Mouse (Mus musculus): ENCODE measurements around the gene Baiap2l1. TPM values are rescaled to one million over a fixed set of nuclear protein-coding genes. Genes with fewer than 3 reads are reported as not detected.
A peak's percentile ranks its signal among the peaks of the same experiment; 100 is the strongest.
"Not testable (repeated sequence)": the region's sequence is repeated elsewhere in the genome, so short reads cannot be mapped to it uniquely, and the experiment has no call there.

Baiap2l1 gene
- polyA plus RNA-seq, 1 experiment from 2014 or later = 1.2 TPM

GRCm38 (mm10) chr5:144358592-144358917 is 643 bp upstream of the Baiap2l1 start:
- peak; percentile 19; the same call in 1 of the 2 replicates for ATAC-seq (ENCODE audit: low read depth)
- Histone ChIP-seq H3K36me3 (ENCODE audit: control insufficient read depth, insufficient read depth, low read length) (no peaks in the 10 kb centered on the region), H3K4me3 (ENCODE audit: low read depth, low read length) (peak overlapping the region; percentile 40), H3K4me2 (ENCODE audit: low read depth, low read length) (peak overlapping the region; percentile 91), H3K9me3 (ENCODE audit: control insufficient read depth, low read length) (no peaks in the 10 kb centered on the region), H3K4me1 (ENCODE audit: control insufficient read depth, insufficient read depth, low read length) (peaks cover 8% of the 10 kb centered on the region; the same call in 1 of the 2 replicates), H3K27me3 (ENCODE audit: control insufficient read depth, insufficient read depth, low read length) (peaks cover 23% of the 10 kb centered on the region), H3K27ac (ENCODE audit: low read depth, low read length) (no peak overlapping the region), H3K9ac (replicated peaks; ENCODE audit: low read depth, low read length) (peak overlapping the region; percentile 17; the same call in 1 of the 2 replicates)
- 8% methylated on average over 10 of the region's 10 CpGs for WGBS

- Histone ChIP-seq H3K9me3 (ENCODE audit: control insufficient read depth, low read length) (no peaks in the 10 kb centered on the region), H3K4me2 (ENCODE audit: low read depth, low read length) (peak overlapping the region; percentile 91), H3K4me1 (ENCODE audit: control insufficient read depth, insufficient read depth, low read length) (peaks cover 8% of the 10 kb centered on the region; the same call in 1 of the 2 replicates), H3K36me3 (ENCODE audit: control insufficient read depth, insufficient read depth, low read length) (no peaks in the 10 kb centered on the region), H3K9ac (replicated peaks; ENCODE audit: low read depth, low read length) (peak overlapping the region; percentile 17; the same call in 1 of the 2 replicates), H3K27me3 (ENCODE audit: control insufficient read depth, insufficient read depth, low read length) (peaks cover 23% of the 10 kb centered on the region), H3K4me3 (ENCODE audit: low read depth, low read length) (peak overlapping the region; percentile 40), H3K27ac (ENCODE audit: low read depth, low read length) (no peak overlapping the region)
- peak; percentile 59; the same call in 1 of the 2 replicates for ATAC-seq (ENCODE audit: low read depth)
- WGBS = 0% methylated on average over 27 of the region's 27 CpGs
These were observed 396 bp downstream of the Baiap2l1 start for GRCm38 (mm10) chr5:144357551-144357880.

DNA sequence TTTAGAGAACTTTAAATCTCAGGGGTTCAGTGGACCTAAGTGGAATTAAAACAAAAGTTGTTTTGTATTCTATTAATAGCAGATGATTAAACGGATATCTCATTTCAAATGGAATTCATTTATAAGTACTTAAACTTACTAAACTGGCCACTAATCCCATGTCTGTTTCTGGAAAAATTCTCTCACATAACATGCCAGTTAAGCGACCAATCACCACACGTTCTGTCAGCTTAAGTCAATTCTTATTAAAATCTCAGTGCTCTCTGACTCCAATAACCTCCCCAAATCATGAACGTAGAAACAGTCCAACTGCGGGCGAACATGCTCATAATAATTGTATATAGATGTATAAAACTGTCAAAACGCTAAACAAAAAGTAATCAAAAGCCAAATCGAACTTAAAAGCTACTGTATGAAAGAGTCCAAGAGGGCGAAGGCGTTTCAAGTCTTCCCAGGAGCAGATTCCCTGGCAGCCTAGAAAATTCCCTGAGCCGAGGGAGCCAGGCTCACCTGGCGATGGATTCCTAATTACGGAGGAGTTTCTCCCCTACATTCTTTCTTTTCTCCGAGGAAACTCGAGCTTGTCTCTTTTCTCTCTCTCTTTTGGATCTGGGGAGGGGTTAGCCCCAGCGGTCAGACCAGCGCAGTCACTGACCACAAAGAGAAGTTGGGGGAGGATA is 996 bp downstream of the Baiap2l1 start:
- Histone ChIP-seq H3K4me2 (ENCODE audit: low read depth, low read length) (peak overlapping the region; percentile 91), H3K9ac (replicated peaks; ENCODE audit: low read depth, low read length) (no peak overlapping the region), H3K27me3 (ENCODE audit: control insufficient read depth, insufficient read depth, low read length) (peaks cover 23% of the 10 kb centered on the region), H3K4me1 (ENCODE audit: control insufficient read depth, insufficient read depth, low read length) (peaks cover 8% of the 10 kb centered on the region; the same call in 1 of the 2 replicates), H3K27ac (ENCODE audit: low read depth, low read length) (no peak overlapping the region), H3K9me3 (ENCODE audit: control insufficient read depth, low read length) (no peaks in the 10 kb centered on the region), H3K4me3 (ENCODE audit: low read depth, low read length) (peak overlapping the region; percentile 40), H3K36me3 (ENCODE audit: control insufficient read depth, insufficient read depth, low read length) (no peaks in the 10 kb centered on the region)
- 12% methylated on average over 17 of the region's 17 CpGs for WGBS
- ATAC-seq (ENCODE audit: low read depth) = no peak

GRCm38 (mm10) chr5:144352250-144353047 is 5.5 kb downstream of the Baiap2l1 start:
- H3K36me3 ChIP-seq (ENCODE audit: control insufficient read depth, insufficient read depth, low read length) = no peaks in the 10 kb centered on the region
- 87% methylated on average over 9 of the region's 9 CpGs for WGBS
- no peak overlapping the region for H3K4me3 ChIP-seq (ENCODE audit: low read depth, low read length)
- H3K9ac ChIP-seq (replicated peaks; ENCODE audit: low read depth, low read length) = no peak overlapping the region
- H3K27ac ChIP-seq (ENCODE audit: low read depth, low read length) = no peak overlapping the region
- no peak overlapping the region for H3K4me2 ChIP-seq (ENCODE audit: low read depth, low read length)
- ATAC-seq (ENCODE audit: low read depth) = no peak
- no peaks in the 10 kb centered on the region for H3K9me3 ChIP-seq (ENCODE audit: control insufficient read depth, low read length)
- H3K4me1 ChIP-seq (ENCODE audit: control insufficient read depth, insufficient read depth, low read length) = no peaks in the 10 kb centered on the region
- H3K27me3 ChIP-seq (ENCODE audit: control insufficient read depth, insufficient read depth, low read length) = peaks cover 6% of the 10 kb centered on the region

DNA sequence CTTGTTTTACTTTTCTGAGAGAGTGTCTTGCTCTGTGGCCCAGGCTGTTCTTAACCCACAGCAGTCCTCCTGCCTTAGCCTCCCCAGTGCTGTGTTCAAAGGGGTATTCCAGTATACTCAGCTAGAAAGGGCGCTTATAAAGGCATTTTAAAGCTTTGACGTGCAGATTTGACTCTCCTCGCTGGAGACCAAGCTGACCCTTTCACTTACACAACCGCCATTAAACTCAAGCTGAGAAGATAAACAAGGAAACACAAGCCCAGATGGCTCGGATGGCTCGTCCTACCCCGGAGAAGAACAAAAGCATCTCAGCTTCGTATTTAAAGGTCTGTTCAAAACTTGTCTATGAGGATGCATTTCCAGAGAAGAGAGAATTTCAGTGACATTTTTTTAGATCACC is 6.7 kb downstream of the Baiap2l1 start:
- Histone ChIP-seq H3K27me3 (ENCODE audit: control insufficient read depth, insufficient read depth, low read length) (no peaks in the 10 kb centered on the region), H3K9ac (replicated peaks; ENCODE audit: low read depth, low read length) (no peak overlapping the region), H3K36me3 (ENCODE audit: control insufficient read depth, insufficient read depth, low read length) (no peaks in the 10 kb centered on the region), H3K4me1 (ENCODE audit: control insufficient read depth, insufficient read depth, low read length) (no peaks in the 10 kb centered on the region), H3K9me3 (ENCODE audit: control insufficient read depth, low read length) (no peaks in the 10 kb centered on the region), H3K4me3 (ENCODE audit: low read depth, low read length) (no peak overlapping the region), H3K4me2 (ENCODE audit: low read depth, low read length) (no peak overlapping the region), H3K27ac (ENCODE audit: low read depth, low read length) (no peak overlapping the region)
- no peak for ATAC-seq (ENCODE audit: low read depth)
- WGBS = 5% methylated on average over 8 of the region's 8 CpGs

DNA sequence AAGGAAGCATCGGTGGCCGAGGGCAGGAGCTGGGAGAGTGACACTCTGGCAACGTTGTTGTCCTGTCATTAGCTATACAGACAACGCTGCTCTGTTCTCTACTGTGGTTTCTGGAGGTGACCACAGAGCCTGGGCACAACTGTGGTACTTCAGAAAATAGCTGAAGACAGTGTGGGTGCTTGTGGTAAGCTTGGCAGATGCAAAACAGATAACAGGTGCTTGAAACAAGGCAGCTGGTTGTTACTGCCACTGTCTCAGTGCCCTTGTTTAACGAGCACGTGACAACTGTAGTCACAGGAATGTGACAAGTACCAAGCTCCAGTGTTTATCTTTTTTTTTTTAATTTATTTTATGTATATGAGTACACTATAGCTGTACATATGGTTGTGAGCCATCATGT is 13.3 kb downstream of the Baiap2l1 start:
- Histone ChIP-seq H3K36me3 (ENCODE audit: control insufficient read depth, insufficient read depth, low read length) (no peaks in the 10 kb centered on the region), H3K4me3 (ENCODE audit: low read depth, low read length) (no peak overlapping the region), H3K4me2 (ENCODE audit: low read depth, low read length) (no peak overlapping the region), H3K27ac (ENCODE audit: low read depth, low read length) (no peak overlapping the region), H3K9me3 (ENCODE audit: control insufficient read depth, low read length) (no peaks in the 10 kb centered on the region), H3K27me3 (ENCODE audit: control insufficient read depth, insufficient read depth, low read length) (no peaks in the 10 kb centered on the region), H3K4me1 (ENCODE audit: control insufficient read depth, insufficient read depth, low read length) (no peaks in the 10 kb centered on the region), H3K9ac (replicated peaks; ENCODE audit: low read depth, low read length) (no peak overlapping the region)
- ATAC-seq (ENCODE audit: low read depth) = no peak
- 87% methylated on average over 6 of the region's 6 CpGs for WGBS

DNA sequence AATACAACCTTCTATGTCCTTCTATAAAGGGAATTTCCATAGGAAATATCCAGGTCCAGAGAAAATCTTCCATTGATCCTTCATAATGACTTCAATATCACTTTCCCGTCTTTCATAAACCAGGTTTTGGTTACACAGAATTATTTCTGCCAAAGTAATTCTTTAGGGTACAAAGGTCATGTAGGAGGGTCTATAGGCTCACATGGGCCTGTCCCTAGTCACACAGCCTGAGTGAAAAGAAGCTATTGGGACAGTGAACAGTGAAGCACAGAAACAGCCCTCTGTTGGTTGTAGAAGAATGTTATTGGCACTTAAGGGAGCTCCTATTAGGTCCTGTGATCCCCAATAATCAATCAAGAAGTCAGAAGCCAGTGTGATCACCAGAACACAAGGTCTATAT is 16.8 kb downstream of the Baiap2l1 start:
- Histone ChIP-seq H3K9ac (replicated peaks; ENCODE audit: low read depth, low read length) (no peak overlapping the region), H3K27me3 (ENCODE audit: control insufficient read depth, insufficient read depth, low read length) (no peaks in the 10 kb centered on the region), H3K4me3 (ENCODE audit: low read depth, low read length) (no peak overlapping the region), H3K4me2 (ENCODE audit: low read depth, low read length) (no peak overlapping the region), H3K4me1 (ENCODE audit: control insufficient read depth, insufficient read depth, low read length) (no peaks in the 10 kb centered on the region), H3K27ac (ENCODE audit: low read depth, low read length) (no peak overlapping the region), H3K9me3 (ENCODE audit: control insufficient read depth, low read length) (no peaks in the 10 kb centered on the region), H3K36me3 (ENCODE audit: control insufficient read depth, insufficient read depth, low read length) (no peaks in the 10 kb centered on the region)
- 79% methylated on average over 1 of the region's 1 CpGs for WGBS
- ATAC-seq (ENCODE audit: low read depth) = no peak

- no peaks in the 10 kb centered on the region for H3K4me1 ChIP-seq (ENCODE audit: control insufficient read depth, insufficient read depth, low read length)
- 47% methylated on average over 1 of the region's 1 CpGs for WGBS
- H3K9ac ChIP-seq (replicated peaks; ENCODE audit: low read depth, low read length) = no peak overlapping the region
- H3K4me3 ChIP-seq (ENCODE audit: low read depth, low read length) = no peak overlapping the region
- no peaks in the 10 kb centered on the region for H3K27me3 ChIP-seq (ENCODE audit: control insufficient read depth, insufficient read depth, low read length)
- H3K36me3 ChIP-seq (ENCODE audit: control insufficient read depth, insufficient read depth, low read length) = no peaks in the 10 kb centered on the region
- no peak overlapping the region for H3K4me2 ChIP-seq (ENCODE audit: low read depth, low read length)
- ATAC-seq (ENCODE audit: low read depth) = no peak
- no peak overlapping the region for H3K27ac ChIP-seq (ENCODE audit: low read depth, low read length)
- H3K9me3 ChIP-seq (ENCODE audit: control insufficient read depth, low read length) = no peaks in the 10 kb centered on the region
These were observed 19.1 kb downstream of the Baiap2l1 start for GRCm38 (mm10) chr5:144338787-144339186.

- WGBS = 72% methylated on average over 6 of the region's 6 CpGs
These were observed 22.6 kb downstream of the Baiap2l1 start for GRCm38 (mm10) chr5:144335357-144335756.

More at GRCm38 (mm10) chr5:144335357-144335756, 22.6 kb downstream of the Baiap2l1 start:
- not testable (repeated sequence) for H3K4me2 ChIP-seq (ENCODE audit: low read depth, low read length); H3K27ac ChIP-seq (ENCODE audit: low read depth, low read length); H3K4me1 ChIP-seq (ENCODE audit: control insufficient read depth, insufficient read depth, low read length); H3K9me3 ChIP-seq (ENCODE audit: control insufficient read depth, low read length); H3K4me3 ChIP-seq (ENCODE audit: low read depth, low read length); H3K9ac ChIP-seq (replicated peaks; ENCODE audit: low read depth, low read length); ATAC-seq (ENCODE audit: low read depth); H3K27me3 ChIP-seq (ENCODE audit: control insufficient read depth, insufficient read depth, low read length); H3K36me3 ChIP-seq (ENCODE audit: control insufficient read depth, insufficient read depth, low read length)

Data from neural tube, embryonic 14.5 days (tissue).